In the genomic region with DNA sequence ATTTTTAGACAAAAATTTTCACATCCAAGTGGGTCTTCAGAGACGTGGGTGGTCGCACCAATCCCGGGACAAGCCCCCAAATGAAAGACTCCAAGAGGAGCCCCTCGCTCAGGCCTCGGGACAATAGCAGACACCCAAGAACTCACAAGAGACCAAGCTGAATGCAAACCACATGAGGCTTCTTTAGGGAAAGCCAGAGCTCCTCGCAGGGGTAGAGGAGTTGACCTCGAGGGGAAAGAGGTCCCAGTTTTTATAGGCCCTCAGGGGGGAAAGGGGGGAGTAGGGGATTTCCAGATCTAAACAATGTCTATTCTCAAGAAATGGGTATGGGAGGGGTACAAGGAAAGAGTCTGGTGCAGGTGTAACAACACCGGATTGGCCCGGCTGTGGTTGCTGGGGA, we compare ENCODE assay signal across 9 mouse cellular contexts. TPM values are rescaled to one million over a fixed set of nuclear protein-coding genes. Genes with fewer than 3 reads are reported as not detected.
A peak's percentile ranks its signal among the peaks of the same experiment; 100 is the strongest.
DNase-seq lines count a peak whose midpoint lies in the region; TF ChIP-seq lines count a peak whose summit lies in the region.
"Not testable (repeated sequence)": the region's sequence is repeated elsewhere in the genome, so short reads cannot be mapped to it uniquely, and the experiment has no call there.
"Had no signal": no experiment of that assay in that cellular context is flagged by ENCODE, and none has a peak within 500 bp of the region (broad histone marks: within the 10 kb centered on the region; RNA-seq: fewer than 3 reads in every experiment).

No protein-coding gene starts in this region.

- dilution Hi-C loops in CH12.LX (cut with MboI; ENCODE audit: extremely low pct_ligation_motif_present, extremely low pct_unique_long_range_greater_than_20kb, low sequenced_read_pairs): not testable (repeated sequence)

- H3K36me3 ChIP-seq in CH12.LX (replicated peaks in 1 of 2; ENCODE audit: control insufficient read depth in 1 of 2, insufficient read depth in 1 of 2, low read length in 1 of 2): not testable (repeated sequence)

- TF ChIP-seq CTCF in CH12.LX (conservative IDR thresholded peaks at IDR 0.05 in 1 of 2, IDR thresholded peaks at IDR 0.05 in 1 of 2; ENCODE audit: low read depth in 2 of 2, low read length in 2 of 2): not testable (repeated sequence)

- DNase-seq in CH12.LX (ENCODE audit: extremely low read depth): not testable (repeated sequence)
- DNase-seq in heart, adult 11 months: peak; percentile 82

- not testable (repeated sequence) for H3K4me2 ChIP-seq in CH12.LX (ENCODE audit: insufficient read depth, low read depth, poor library complexity, severe bottlenecking)

- not testable (repeated sequence) for H3K4me3 ChIP-seq in CH12.LX (replicated peaks in 1 of 3; ENCODE audit: low read depth in 2 of 3, low read length in 2 of 3, poor library complexity in 1 of 3)

- not testable (repeated sequence) for H3K9ac ChIP-seq in CH12.LX (ENCODE audit: insufficient read depth, low read depth)

- not testable (repeated sequence) for H3K27ac ChIP-seq in CH12.LX (ENCODE audit: insufficient read depth, low read depth)

- peak; percentile 47 for TF ChIP-seq POLR2A in CH12.LX (IDR thresholded peaks at IDR 0.05; ENCODE audit: low read depth, low read length)

- TF ChIP-seq EP300 in CH12.LX (IDR thresholded peaks at IDR 0.05; ENCODE audit: low read length): not testable (repeated sequence)

- H3K27me3 ChIP-seq in CH12.LX (replicated peaks): not testable (repeated sequence)

- TF ChIP-seq RAD21 in CH12.LX (IDR thresholded peaks at IDR 0.05; ENCODE audit: low read depth, low read length): not testable (repeated sequence)

- H3K4me1 ChIP-seq in CH12.LX (ENCODE audit: control insufficient read depth in 1 of 2, insufficient read depth in 2 of 2): not testable (repeated sequence)

- H3K79me2 ChIP-seq in CH12.LX (replicated peaks; ENCODE audit: control insufficient read depth, extremely low read depth, insufficient read depth, poor library complexity, severe bottlenecking): not testable (repeated sequence)

- in situ Hi-C loops in CH12.LX (cut with MboI; ENCODE audit: low pct_ligation_motif_present, low pct_unique_long_range_greater_than_20kb, low sequenced_read_pairs): not testable (repeated sequence)

- H3K9me3 ChIP-seq in CH12.LX (replicated peaks; ENCODE audit: low read length): not testable (repeated sequence)

TF ChIP-seq in CH12.LX, 34 proteins besides CTCF, POLR2A, EP300 and RAD21:
- peak; percentile 56; the same call in 1 of the 2 replicates for TF ChIP-seq NELFE (IDR thresholded peaks at IDR 0.05; ENCODE audit: low read depth, low read length)
- TF ChIP-seq ZMIZ1 (IDR thresholded peaks at IDR 0.05; ENCODE audit: low read depth, low read length): peak; percentile 52; the same call in 1 of the 2 replicates

RNA-seq across cellular contexts. Expression of a gene that starts 59.0 kb away (rescaled TPM):
- total RNA-seq in CH12.LX (2012; rRNA removed): 0.29 and 0.42 TPM in 2 replicates
- 0.82 and 1.5 TPM in 2 replicates for total RNA-seq in CH12.LX (2014; rRNA removed)
- not detected in 2 replicates for polyA plus RNA-seq in CH12.LX (2012; ENCODE audit: insufficient read length, low read depth)
- total RNA-seq: MEL had no signal
- polyA plus RNA-seq: adrenal gland, adult 2 months; brain, embryonic 14.5 days; C2C12; CD4-positive, CD25-positive, alpha-beta regulatory T cell, adult 4 months; cerebellum, adult 2 months; G1E had no signal
